Mouse (Mus musculus): Measurements from ENCODE around the gene Prkar1b. TPM values are rescaled to one million over a fixed set of nuclear protein-coding genes. Genes with fewer than 3 reads are reported as not detected.

Gene Prkar1b
- polyA plus RNA-seq, 1 experiment from 2014 or later: 19.5 TPM

- H3K4me1 ChIP-seq (ENCODE audit: control insufficient read depth, insufficient read depth, low read length): peaks cover 38% of the 10 kb centered on the region; the same call in 1 of the 2 replicates
- no peaks in the 10 kb centered on the region for H3K9me3 ChIP-seq (ENCODE audit: control insufficient read depth, low read depth, low read length)
- H3K9ac ChIP-seq (replicated peaks; ENCODE audit: low read depth, low read length): peak overlapping the region; percentile 92
- H3K4me2 ChIP-seq (replicated peaks; ENCODE audit: low read depth, low read length): peak overlapping the region; percentile 94
- peak overlapping the region; percentile 77 for H3K4me3 ChIP-seq (ENCODE audit: low read depth, low read length)
- H3K27me3 ChIP-seq (ENCODE audit: control insufficient read depth, insufficient read depth, low read length): peaks cover 18% of the 10 kb centered on the region
- peak; percentile 55 for ATAC-seq (ENCODE audit: insufficient number of reproducible peaks, insufficient read depth, low FRiP score, low read depth)
- under 1% methylated on average over 106 of the region's 127 CpGs for WGBS
- H3K27ac ChIP-seq (ENCODE audit: low read length): peak overlapping the region; percentile 94
- H3K36me3 ChIP-seq (ENCODE audit: control insufficient read depth, insufficient read depth, low read length): peaks cover 4% of the 10 kb centered on the region; the same call in 1 of the 2 replicates
Measured at GRCm38 (mm10) chr5:138994786-138995720, 154.7 kb downstream of the Prkar1b start.

- peak; percentile 43; the same call in 1 of the 2 replicates for ATAC-seq (ENCODE audit: insufficient number of reproducible peaks, insufficient read depth, low FRiP score, low read depth)
- H3K27ac ChIP-seq (ENCODE audit: low read length): peak overlapping the region; percentile 90
- WGBS: under 1% methylated on average over 39 of the region's 48 CpGs
- H3K4me1 ChIP-seq (ENCODE audit: control insufficient read depth, insufficient read depth, low read length): peaks cover 38% of the 10 kb centered on the region; the same call in 1 of the 2 replicates
- peak overlapping the region; percentile 77 for H3K4me3 ChIP-seq (ENCODE audit: low read depth, low read length)
- H3K9ac ChIP-seq (replicated peaks; ENCODE audit: low read depth, low read length): peak overlapping the region; percentile 92
- H3K9me3 ChIP-seq (ENCODE audit: control insufficient read depth, low read depth, low read length): no peaks in the 10 kb centered on the region
- H3K27me3 ChIP-seq (ENCODE audit: control insufficient read depth, insufficient read depth, low read length): peaks cover 15% of the 10 kb centered on the region
- H3K36me3 ChIP-seq (ENCODE audit: control insufficient read depth, insufficient read depth, low read length): peaks cover 4% of the 10 kb centered on the region; the same call in 1 of the 2 replicates
- peak overlapping the region; percentile 94 for H3K4me2 ChIP-seq (replicated peaks; ENCODE audit: low read depth, low read length)
Measured at GRCm38 (mm10) chr5:138994108-138994785, 155.6 kb downstream of the Prkar1b start.

GRCm38 (mm10) chr5:138993371-138994107, 156.3 kb downstream of the Prkar1b start:
- no peak for ATAC-seq (ENCODE audit: insufficient number of reproducible peaks, insufficient read depth, low FRiP score, low read depth)
- Histone ChIP-seq H3K36me3 (ENCODE audit: control insufficient read depth, insufficient read depth, low read length) (peaks cover 7% of the 10 kb centered on the region; the same call in 1 of the 2 replicates), H3K9me3 (ENCODE audit: control insufficient read depth, low read depth, low read length) (no peaks in the 10 kb centered on the region), H3K4me1 (ENCODE audit: control insufficient read depth, insufficient read depth, low read length) (peaks cover 39% of the 10 kb centered on the region; the same call in 1 of the 2 replicates), H3K27ac (ENCODE audit: low read length) (peak overlapping the region; percentile 90), H3K9ac (replicated peaks; ENCODE audit: low read depth, low read length) (peak overlapping the region; percentile 92), H3K4me2 (replicated peaks; ENCODE audit: low read depth, low read length) (peak overlapping the region; percentile 94), H3K27me3 (ENCODE audit: control insufficient read depth, insufficient read depth, low read length) (peaks cover 8% of the 10 kb centered on the region), H3K4me3 (ENCODE audit: low read depth, low read length) (peak overlapping the region; percentile 77)
- 1% methylated on average over 39 of the region's 40 CpGs for WGBS

- H3K4me3 ChIP-seq (ENCODE audit: low read depth, low read length): peak overlapping the region; percentile 77
- H3K4me1 ChIP-seq (ENCODE audit: control insufficient read depth, insufficient read depth, low read length): peaks cover 35% of the 10 kb centered on the region; the same call in 1 of the 2 replicates
- peaks cover 8% of the 10 kb centered on the region; the same call in 1 of the 2 replicates for H3K36me3 ChIP-seq (ENCODE audit: control insufficient read depth, insufficient read depth, low read length)
- 0 out of 2 replicates have a peak, but pooled peaks cover 3% of the 10 kb centered on the region for H3K27me3 ChIP-seq (ENCODE audit: control insufficient read depth, insufficient read depth, low read length)
- H3K4me2 ChIP-seq (replicated peaks; ENCODE audit: low read depth, low read length): peak overlapping the region; percentile 94
- H3K27ac ChIP-seq (ENCODE audit: low read length): peak overlapping the region; percentile 90; the same call in 1 of the 2 replicates
- peak overlapping the region; percentile 92 for H3K9ac ChIP-seq (replicated peaks; ENCODE audit: low read depth, low read length)
- WGBS: 6% methylated on average over 59 of the region's 59 CpGs
- ATAC-seq (ENCODE audit: insufficient number of reproducible peaks, insufficient read depth, low FRiP score, low read depth): no peak
- H3K9me3 ChIP-seq (ENCODE audit: control insufficient read depth, low read depth, low read length): no peaks in the 10 kb centered on the region
Measured at GRCm38 (mm10) chr5:138992611-138993370, 157.0 kb downstream of the Prkar1b start.

- Histone ChIP-seq H3K4me2 (replicated peaks; ENCODE audit: low read depth, low read length) (no peak overlapping the region), H3K36me3 (ENCODE audit: control insufficient read depth, insufficient read depth, low read length) (peaks cover 14% of the 10 kb centered on the region; the same call in 1 of the 2 replicates), H3K9me3 (ENCODE audit: control insufficient read depth, low read depth, low read length) (no peaks in the 10 kb centered on the region), H3K4me3 (ENCODE audit: low read depth, low read length) (no peak overlapping the region), H3K27me3 (ENCODE audit: control insufficient read depth, insufficient read depth, low read length) (no peaks in the 10 kb centered on the region), H3K9ac (replicated peaks; ENCODE audit: low read depth, low read length) (no peak overlapping the region), H3K27ac (ENCODE audit: low read length) (no peak overlapping the region), H3K4me1 (ENCODE audit: control insufficient read depth, insufficient read depth, low read length) (peaks cover 25% of the 10 kb centered on the region; the same call in 1 of the 2 replicates)
- WGBS: 62% methylated on average over 4 of the region's 4 CpGs
- ATAC-seq (ENCODE audit: insufficient number of reproducible peaks, insufficient read depth, low FRiP score, low read depth): no peak
Measured at GRCm38 (mm10) chr5:138991734-138992133, 158.1 kb downstream of the Prkar1b start.

- H3K4me1 ChIP-seq (ENCODE audit: control insufficient read depth, insufficient read depth, low read length): peaks cover 17% of the 10 kb centered on the region; the same call in 1 of the 2 replicates
- peaks cover 21% of the 10 kb centered on the region; the same call in 1 of the 2 replicates for H3K36me3 ChIP-seq (ENCODE audit: control insufficient read depth, insufficient read depth, low read length)
- H3K4me2 ChIP-seq (replicated peaks; ENCODE audit: low read depth, low read length): no peak overlapping the region
- H3K27me3 ChIP-seq (ENCODE audit: control insufficient read depth, insufficient read depth, low read length): no peaks in the 10 kb centered on the region
- no peak overlapping the region for H3K4me3 ChIP-seq (ENCODE audit: low read depth, low read length)
- no peak overlapping the region for H3K27ac ChIP-seq (ENCODE audit: low read length)
- no peaks in the 10 kb centered on the region for H3K9me3 ChIP-seq (ENCODE audit: control insufficient read depth, low read depth, low read length)
- no peak for ATAC-seq (ENCODE audit: insufficient number of reproducible peaks, insufficient read depth, low FRiP score, low read depth)
- no peak overlapping the region for H3K9ac ChIP-seq (replicated peaks; ENCODE audit: low read depth, low read length)
- 71% methylated on average over 7 of the region's 7 CpGs for WGBS
Measured at GRCm38 (mm10) chr5:138990659-138991380, 159.0 kb downstream of the Prkar1b start.

GRCm38 (mm10) chr5:138989567-138989966, 160.2 kb downstream of the Prkar1b start:
- WGBS: 85% methylated on average over 6 of the region's 6 CpGs
- no peak overlapping the region for H3K27ac ChIP-seq (ENCODE audit: low read length)
- peaks cover 17% of the 10 kb centered on the region; the same call in 1 of the 2 replicates for H3K4me1 ChIP-seq (ENCODE audit: control insufficient read depth, insufficient read depth, low read length)

More at GRCm38 (mm10) chr5:138989567-138989966, 160.2 kb downstream of the Prkar1b start:
- H3K4me3 ChIP-seq (ENCODE audit: low read depth, low read length): no peak overlapping the region
- no peak overlapping the region for H3K9ac ChIP-seq (replicated peaks; ENCODE audit: low read depth, low read length)
- H3K27me3 ChIP-seq (ENCODE audit: control insufficient read depth, insufficient read depth, low read length): no peaks in the 10 kb centered on the region
- no peak for ATAC-seq (ENCODE audit: insufficient number of reproducible peaks, insufficient read depth, low FRiP score, low read depth)
- no peaks in the 10 kb centered on the region for H3K9me3 ChIP-seq (ENCODE audit: control insufficient read depth, low read depth, low read length)
- H3K36me3 ChIP-seq (ENCODE audit: control insufficient read depth, insufficient read depth, low read length): peaks cover 31% of the 10 kb centered on the region; the same call in 1 of the 2 replicates
- H3K4me2 ChIP-seq (replicated peaks; ENCODE audit: low read depth, low read length): no peak overlapping the region
